Mouse (Mus musculus) lung, embryonic 16.5 days (tissue): ENCODE measurements around the gene Dolk. TPM values are rescaled to one million over a fixed set of nuclear protein-coding genes. Genes with fewer than 3 reads are reported as not detected.

Experiments used
- ATAC-seq: fragments of 200-750 bp; cut with Nextera tagmentation; 2 replicates; pipeline ENCODE4 v1.8.0; 2017; ENCODE audit warnings: low read depth, mild to moderate bottlenecking, moderate library complexity
- H3K27ac ChIP-seq: fragments of 300-500 bp; sonication (generic); 2 replicates; pipeline ENCODE4 v1.5.1; 2014; ENCODE audit warnings: mild to moderate bottlenecking, control low read depth, low read length
- H3K27me3 ChIP-seq: fragments of 300-500 bp; sonication (generic); 2 replicates; pipeline ENCODE4 v1.6.1; 2014; ENCODE audit warnings: low read depth, low read length, mixed read lengths; ENCODE audit not compliant: control insufficient read depth, insufficient read depth
- H3K36me3 ChIP-seq: fragments of 300-500 bp; sonication (generic); 2 replicates; pipeline ENCODE4 v1.6.1; 2014; ENCODE audit warnings: low read length; ENCODE audit not compliant: control insufficient read depth, insufficient read depth
- H3K4me1 ChIP-seq: fragments of 300-500 bp; sonication (generic); replicated peaks from 2 replicates; pipeline ENCODE4 v1.6.1; 2014; ENCODE audit warnings: low read length, mixed read lengths; ENCODE audit not compliant: control insufficient read depth, insufficient read depth
- H3K4me2 ChIP-seq: fragments of 300-500 bp; sonication (generic); 2 replicates; pipeline ENCODE4 v1.6.1; 2014; ENCODE audit warnings: low read depth, low read length, control low read depth
- H3K4me3 ChIP-seq: fragments of 300-500 bp; sonication (generic); 2 replicates; pipeline ENCODE4 v1.5.1; 2014; ENCODE audit warnings: mild to moderate bottlenecking, low read length, control low read depth
- H3K9ac ChIP-seq: fragments of 300-500 bp; sonication (generic); 2 replicates; pipeline ENCODE4 v1.6.1; 2014; ENCODE audit warnings: low read length, control low read depth
- H3K9me3 ChIP-seq: fragments of 300-500 bp; sonication (generic); 2 replicates; pipeline ENCODE4 v1.6.1; 2016; ENCODE audit warnings: low read length; ENCODE audit not compliant: control insufficient read depth
- WGBS: fragments of 180-500 bp; shearing (Covaris S2); extraction: QIAGEN DNeasy Blood & Tissue Kit; methylation state at CpG from one replicate; pipeline ENCODE4 v1.1.7; 2014; 5-methylcytosine and 5-hydroxymethylcytosine counted together
- polyA plus RNA-seq: library from polyadenylated mRNA; unstranded; fragments of >200 nt; fragmentation: Nextera tagmentation; extraction: Ambion mirVana; gene quantifications from 2 replicates; pipeline ENCODE4 v1.2.1, GENCODE M21; 2015

Dolk gene
- polyA plus RNA-seq, 1 experiment from 2014 or later: 30.3 TPM

DNA sequence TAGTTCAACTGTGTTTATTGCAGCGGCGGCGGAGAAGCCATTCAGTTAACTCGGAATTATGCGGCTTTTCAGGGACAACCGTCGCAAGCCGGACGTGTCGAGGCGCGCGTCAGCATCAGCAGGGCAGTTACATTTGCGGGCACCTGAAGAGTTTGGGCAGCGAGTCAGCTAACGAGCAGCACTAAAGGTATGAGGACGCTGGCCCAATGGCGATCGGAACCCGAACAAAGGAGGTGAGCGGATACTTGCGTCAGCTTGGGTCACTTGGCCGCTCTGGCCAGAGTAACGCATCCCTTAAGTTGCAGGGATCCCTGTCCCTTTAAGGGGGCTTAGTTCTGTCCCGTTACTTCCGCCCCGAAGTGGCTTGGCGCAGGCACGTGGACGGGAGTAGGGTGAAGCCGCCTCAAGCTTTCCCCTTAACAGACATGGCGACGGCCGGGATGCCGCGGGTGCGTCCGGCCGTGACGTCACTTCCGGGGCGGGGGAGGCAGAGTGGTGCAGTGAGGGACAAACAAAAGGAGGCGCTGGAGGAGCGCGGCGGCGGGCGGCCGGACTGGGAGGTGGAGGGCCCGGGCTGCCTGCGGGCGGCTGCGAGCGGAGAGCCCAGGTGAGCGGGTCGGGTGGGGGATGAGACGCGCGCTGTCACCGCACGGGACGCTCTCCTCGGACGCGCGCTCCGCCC is 48.8 kb downstream of the Dolk start, which contains the start of gene Lrrc8a:
TSS of gene Lrrc8a (plus strand) at position 517 of the 682 bp plus-strand sequence.
- peak within 1 kb of the TSS; percentile 86 for H3K9ac ChIP-seq
- H3K27me3 ChIP-seq: no peaks in the 10 kb centered on the region
- ATAC-seq: peak; percentile 97
- H3K36me3 ChIP-seq: peaks cover 13% of the 10 kb centered on the region; the same call in 1 of the 2 replicates
- peak within 1 kb of the TSS; percentile 93 for H3K4me3 ChIP-seq
- H3K9me3 ChIP-seq: no peaks in the 10 kb centered on the region
- peak within 1 kb of the TSS; percentile 83 for H3K27ac ChIP-seq
- H3K4me1 ChIP-seq: peaks cover 21% of the 10 kb centered on the region
- peak within 1 kb of the TSS; percentile 90 for H3K4me2 ChIP-seq
- under 1% methylated on average over 53 of the region's 67 CpGs for WGBS

DNA sequence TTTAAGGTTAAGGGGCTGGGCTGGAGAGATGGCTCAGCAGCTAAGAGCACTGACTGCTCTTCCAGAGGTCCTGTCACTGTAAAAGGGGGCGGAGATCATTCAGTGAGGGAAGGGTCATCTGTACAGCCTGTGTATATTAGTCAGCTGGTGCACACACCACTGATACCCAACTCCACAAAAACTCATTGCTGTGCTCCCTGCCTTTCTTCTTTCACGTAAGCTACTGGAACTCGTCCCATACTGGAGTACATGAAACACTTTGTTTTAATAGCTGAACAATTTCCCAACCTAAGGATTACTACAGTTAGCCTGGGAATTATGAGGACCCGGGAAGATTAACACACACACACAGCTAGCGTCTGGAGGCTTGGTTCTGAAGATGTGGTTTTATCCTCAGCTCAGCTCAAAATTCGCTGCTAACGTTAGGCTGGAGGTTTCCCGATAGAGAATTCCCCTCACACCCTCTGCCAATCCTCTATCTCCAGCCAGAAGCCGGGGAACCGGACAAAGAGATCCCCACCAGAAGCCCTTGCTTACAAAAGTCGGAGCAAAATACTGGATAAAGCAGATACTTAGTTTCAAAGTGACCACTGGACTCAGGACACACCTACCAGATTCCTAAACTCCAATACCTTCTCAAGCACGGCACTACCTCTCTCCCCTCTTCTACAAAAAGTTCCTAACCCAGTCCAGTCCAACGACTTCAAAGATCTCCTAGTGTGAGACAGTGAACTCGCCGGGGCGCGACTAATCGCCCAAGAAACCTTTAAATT is 49.5 kb downstream of the Dolk start:
- peak overlapping the region; percentile 90 for H3K4me2 ChIP-seq
- 0 out of 2 replicates have a peak, but pooled peaks cover 9% of the 10 kb centered on the region for H3K36me3 ChIP-seq
- no peak for ATAC-seq
- no peaks in the 10 kb centered on the region for H3K9me3 ChIP-seq
- H3K27ac ChIP-seq: peak overlapping the region; percentile 60
- peaks cover 21% of the 10 kb centered on the region for H3K4me1 ChIP-seq
- peak overlapping the region; percentile 73 for H3K9ac ChIP-seq
- H3K27me3 ChIP-seq: no peaks in the 10 kb centered on the region
- peak overlapping the region; percentile 93 for H3K4me3 ChIP-seq
- WGBS: 3% methylated on average over 18 of the region's 18 CpGs

DNA sequence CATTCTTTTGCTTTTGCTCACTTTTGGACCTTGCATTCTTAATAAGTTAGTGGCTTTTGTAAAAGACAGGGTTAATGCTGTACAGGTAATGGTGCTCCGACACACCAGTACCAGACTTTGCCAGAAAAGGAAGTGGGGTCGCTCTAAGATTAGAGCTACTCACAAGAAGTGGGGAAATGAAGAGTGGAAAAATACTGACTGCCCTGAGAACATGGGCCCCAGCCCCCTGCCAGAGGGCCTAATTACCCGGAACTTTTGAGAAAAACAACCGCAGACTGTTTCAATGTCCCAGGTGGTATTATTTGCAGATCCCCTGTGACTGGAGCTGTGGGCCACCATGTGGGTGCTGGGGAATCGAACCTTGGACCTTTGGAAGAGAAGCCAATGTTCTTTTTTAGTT is 50.5 kb downstream of the Dolk start:
- Histone ChIP-seq H3K4me1 (peaks cover 21% of the 10 kb centered on the region), H3K4me3 (no peak overlapping the region), H3K9me3 (no peaks in the 10 kb centered on the region; the same call in 1 of the 2 replicates), H3K4me2 (no peak overlapping the region), H3K9ac (no peak overlapping the region), H3K27ac (no peak overlapping the region), H3K27me3 (no peaks in the 10 kb centered on the region), H3K36me3 (0 out of 2 replicates have a peak, but pooled peaks cover 3% of the 10 kb centered on the region)
- no peak for ATAC-seq
- WGBS: 78% methylated on average over 5 of the region's 5 CpGs

Other genes starting within 250 kb of the Dolk start
- gene Wdr34, start 237.5 kb downstream of the Dolk start, polyA plus RNA-seq: 29.4 and 32.9 TPM in 2 replicates
- gene Set, start 229.0 kb downstream of the Dolk start, polyA plus RNA-seq: 350 and 369 TPM in 2 replicates
- gene Pkn3, start 208.7 kb downstream of the Dolk start, polyA plus RNA-seq: 14.2 and 16.7 TPM in 2 replicates
- 32.0 and 33.5 TPM in 2 replicates for gene Zdhhc12, start 192.7 kb downstream of the Dolk start, polyA plus RNA-seq
- 6.1 and 7.8 TPM in 2 replicates for gene Zer1, start 161.7 kb downstream of the Dolk start, polyA plus RNA-seq
- 5.2 and 5.7 TPM in 2 replicates for gene Tbc1d13, start 152.6 kb downstream of the Dolk start, polyA plus RNA-seq
- gene Endog, start 114.8 kb downstream of the Dolk start, polyA plus RNA-seq: 12.0 and 13.3 TPM in 2 replicates
- gene Spout1, start 107.9 kb downstream of the Dolk start, polyA plus RNA-seq: 66.6 TPM in 2 replicates
- gene Kyat1, start 80.5 kb downstream of the Dolk start, polyA plus RNA-seq: 12.7 and 12.9 TPM in 2 replicates
- 41.9 and 42.0 TPM in 2 replicates for gene Lrrc8a, start 48.6 kb downstream of the Dolk start, polyA plus RNA-seq
- 0.16 and 0.18 TPM in 2 replicates for gene Gm28035, start 45.8 kb downstream of the Dolk start, polyA plus RNA-seq
- gene Phyhd1, start 20.1 kb downstream of the Dolk start, polyA plus RNA-seq: 7.4 and 8.2 TPM in 2 replicates
- gene Gm28038, start 5.3 kb downstream of the Dolk start, polyA plus RNA-seq: not detected in 2 replicates
- 30.5 and 33.6 TPM in 2 replicates for gene Nup188, start 63 bp upstream of the Dolk start, polyA plus RNA-seq
- gene Sh3glb2, start 73.0 kb upstream of the Dolk start, polyA plus RNA-seq: 81.5 and 83.9 TPM in 2 replicates
- 23.4 and 24.8 TPM in 2 replicates for gene Miga2, start 77.9 kb upstream of the Dolk start, polyA plus RNA-seq
- 49.6 and 52.6 TPM in 2 replicates for gene Dolpp1, start 105.9 kb upstream of the Dolk start, polyA plus RNA-seq
- gene Crat, start 129.5 kb upstream of the Dolk start, polyA plus RNA-seq: 39.3 and 42.4 TPM in 2 replicates
- 163 TPM in 2 replicates for gene Ptpa, start 129.7 kb upstream of the Dolk start, polyA plus RNA-seq
- gene Ier5l, start 187.9 kb upstream of the Dolk start, polyA plus RNA-seq: 1.1 and 1.5 TPM in 2 replicates